Mouse (Mus musculus) embryonic facial prominence, embryonic 11.5 days (tissue): ENCODE measurements around the gene Sufu. TPM values are rescaled to one million over a fixed set of nuclear protein-coding genes. Genes with fewer than 3 reads are reported as not detected.

Experiments used
- ATAC-seq: fragments of 200-750 bp; cut with Nextera tagmentation; replicated peaks from 2 replicates; pipeline ENCODE4 v1.8.0; 2017; ENCODE audit warnings: low read depth; ENCODE audit not compliant: insufficient number of reproducible peaks, low FRiP score, low TSS enrichment
- DNase-seq: peaks from one replicate; pipeline ENCODE4 v3.0.0-alpha.2; 2015; ENCODE audit warnings: low spot score
- H3K27ac ChIP-seq: fragments of 300-500 bp; sonication (generic); replicated peaks from 2 replicates; pipeline ENCODE4 v1.5.1; 2014; ENCODE audit warnings: mild to moderate bottlenecking, low read depth, low read length, control low read depth
- H3K27me3 ChIP-seq: fragments of 300-500 bp; sonication (generic); 2 replicates; pipeline ENCODE4 v1.6.1; 2014; ENCODE audit warnings: mild to moderate bottlenecking, low read length, moderate library complexity, mixed read lengths; ENCODE audit not compliant: control insufficient read depth, insufficient read depth
- H3K36me3 ChIP-seq: fragments of 300-500 bp; sonication (generic); replicated peaks from 2 replicates; pipeline ENCODE4 v1.6.1; 2014; ENCODE audit warnings: low read depth, mild to moderate bottlenecking, low read length, moderate library complexity, mixed read lengths; ENCODE audit not compliant: control insufficient read depth, insufficient read depth
- H3K4me1 ChIP-seq: fragments of 300-500 bp; sonication (generic); 2 replicates; pipeline ENCODE4 v1.6.1; 2014; ENCODE audit warnings: low read length, mixed read lengths; ENCODE audit not compliant: control insufficient read depth, insufficient read depth
- H3K4me2 ChIP-seq: fragments of 300-500 bp; sonication (generic); 2 replicates; pipeline ENCODE4 v1.6.1; 2014; ENCODE audit warnings: low read depth, mild to moderate bottlenecking, control low read depth, low read length, moderate library complexity
- H3K4me3 ChIP-seq: fragments of 300-500 bp; sonication (generic); 2 replicates; pipeline ENCODE4 v1.5.1; 2014; ENCODE audit warnings: low read depth, low read length, control low read depth
- H3K9ac ChIP-seq: fragments of 300-500 bp; sonication (generic); replicated peaks from 2 replicates; pipeline ENCODE4 v1.6.1; 2014; ENCODE audit warnings: mild to moderate bottlenecking, control low read depth, low read length
- H3K9me3 ChIP-seq: fragments of 300-500 bp; sonication (generic); replicated peaks from 2 replicates; pipeline ENCODE4 v1.6.1; 2016; ENCODE audit warnings: mild to moderate bottlenecking, low read length, inconsistent platforms, mixed read lengths; ENCODE audit not compliant: control insufficient read depth
- WGBS: fragments of 180-500 bp; shearing (Covaris S2); extraction: QIAGEN DNeasy Blood & Tissue Kit; methylation state at CpG from one replicate; pipeline ENCODE4 v1.1.7; 2014; 5-methylcytosine and 5-hydroxymethylcytosine counted together
- polyA plus RNA-seq: library from polyadenylated mRNA; unstranded; fragments of >200 nt; fragmentation: Nextera tagmentation; extraction: Ambion mirVana; gene quantifications from 2 replicates; pipeline ENCODE4 v1.2.1, GENCODE M21; 2014

The Sufu gene
- polyA plus RNA-seq, 1 experiment from 2014 or later = 32.7 TPM

GRCm38 (mm10) chr19:46357344-46358280, 39.1 kb upstream of the Sufu start:
- no peaks in the 10 kb centered on the region for H3K9me3 ChIP-seq
- no peaks in the 10 kb centered on the region for H3K36me3 ChIP-seq
- H3K4me2 ChIP-seq = peak overlapping the region; percentile 87
- no peak overlapping the region for H3K27ac ChIP-seq
- ATAC-seq = no peak
- peak overlapping the region; percentile 44 for H3K4me3 ChIP-seq
- H3K27me3 ChIP-seq = peaks cover 10% of the 10 kb centered on the region
- 18% methylated on average over 25 of the region's 25 CpGs for WGBS
- DNase-seq = no peak
- no peak overlapping the region for H3K9ac ChIP-seq
- no peaks in the 10 kb centered on the region; the same call in 1 of the 2 replicates for H3K4me1 ChIP-seq

GRCm38 (mm10) chr19:46358381-46358780, 38.3 kb upstream of the Sufu start:
- Histone ChIP-seq H3K4me3 (no peak overlapping the region), H3K36me3 (no peaks in the 10 kb centered on the region), H3K27me3 (peaks cover 10% of the 10 kb centered on the region), H3K27ac (no peak overlapping the region), H3K4me2 (no peak overlapping the region), H3K9me3 (no peaks in the 10 kb centered on the region), H3K9ac (no peak overlapping the region), H3K4me1 (no peaks in the 10 kb centered on the region; the same call in 1 of the 2 replicates)
- DNase-seq (no peak), ATAC-seq (no peak)
- WGBS = 58% methylated on average over 4 of the region's 4 CpGs

GRCm38 (mm10) chr19:46362104-46362503, 34.6 kb upstream of the Sufu start:
- H3K9ac ChIP-seq = no peak overlapping the region
- H3K27ac ChIP-seq = no peak overlapping the region
- H3K4me3 ChIP-seq = no peak overlapping the region
- WGBS = 84% methylated on average over 8 of the region's 8 CpGs
- H3K9me3 ChIP-seq = no peaks in the 10 kb centered on the region
- H3K36me3 ChIP-seq = no peaks in the 10 kb centered on the region
- DNase-seq = no peak
- no peak overlapping the region for H3K4me2 ChIP-seq
- ATAC-seq = no peak
- no peaks in the 10 kb centered on the region for H3K4me1 ChIP-seq
- H3K27me3 ChIP-seq = peaks cover 8% of the 10 kb centered on the region

GRCm38 (mm10) chr19:46363294-46364009, 33.2 kb upstream of the Sufu start:
- 86% methylated on average over 11 of the region's 11 CpGs for WGBS
- Histone ChIP-seq H3K4me1 (no peaks in the 10 kb centered on the region), H3K9me3 (no peaks in the 10 kb centered on the region), H3K9ac (no peak overlapping the region), H3K4me3 (no peak overlapping the region), H3K27me3 (peaks cover 3% of the 10 kb centered on the region), H3K4me2 (no peak overlapping the region), H3K27ac (no peak overlapping the region), H3K36me3 (no peaks in the 10 kb centered on the region)
- ATAC-seq (no peak), DNase-seq (no peak)

- DNase-seq = no peak
- Histone ChIP-seq H3K4me2 (no peak overlapping the region), H3K9me3 (no peaks in the 10 kb centered on the region), H3K27me3 (no peaks in the 10 kb centered on the region), H3K4me3 (no peak overlapping the region), H3K36me3 (no peaks in the 10 kb centered on the region), H3K9ac (no peak overlapping the region), H3K4me1 (no peaks in the 10 kb centered on the region), H3K27ac (no peak overlapping the region)
- ATAC-seq = no peak
- 86% methylated on average over 23 of the region's 23 CpGs for WGBS
These were observed 28.7 kb upstream of the Sufu start for GRCm38 (mm10) chr19:46367798-46368590.

- Histone ChIP-seq H3K27ac (no peak overlapping the region), H3K4me3 (no peak overlapping the region), H3K4me1 (no peaks in the 10 kb centered on the region), H3K9ac (no peak overlapping the region), H3K27me3 (no peaks in the 10 kb centered on the region), H3K4me2 (no peak overlapping the region), H3K36me3 (no peaks in the 10 kb centered on the region), H3K9me3 (no peaks in the 10 kb centered on the region)
- peak; percentile 59 for DNase-seq
- 30% methylated on average over 4 of the region's 4 CpGs for WGBS
- no peak for ATAC-seq
These were observed 27.5 kb upstream of the Sufu start for GRCm38 (mm10) chr19:46369204-46369603.

- Histone ChIP-seq H3K4me1 (no peaks in the 10 kb centered on the region), H3K9me3 (no peaks in the 10 kb centered on the region), H3K27me3 (no peaks in the 10 kb centered on the region), H3K36me3 (peaks cover 14% of the 10 kb centered on the region), H3K9ac (no peak overlapping the region), H3K4me2 (no peak overlapping the region), H3K4me3 (no peak overlapping the region), H3K27ac (no peak overlapping the region)
- WGBS = 51% methylated on average over 21 of the region's 21 CpGs
- DNase-seq (no peak), ATAC-seq (no peak)
These were observed 22.1 kb upstream of the Sufu start for GRCm38 (mm10) chr19:46374477-46375088.
